Mouse (Mus musculus): ENCODE measurements around the gene Gtpbp8. TPM values are rescaled to one million over a fixed set of nuclear protein-coding genes. Genes with fewer than 3 reads are reported as not detected.

Gtpbp8 gene
- total RNA-seq, 2 experiments from 2014 or later, result 10.1 to 10.2 TPM

DNA sequence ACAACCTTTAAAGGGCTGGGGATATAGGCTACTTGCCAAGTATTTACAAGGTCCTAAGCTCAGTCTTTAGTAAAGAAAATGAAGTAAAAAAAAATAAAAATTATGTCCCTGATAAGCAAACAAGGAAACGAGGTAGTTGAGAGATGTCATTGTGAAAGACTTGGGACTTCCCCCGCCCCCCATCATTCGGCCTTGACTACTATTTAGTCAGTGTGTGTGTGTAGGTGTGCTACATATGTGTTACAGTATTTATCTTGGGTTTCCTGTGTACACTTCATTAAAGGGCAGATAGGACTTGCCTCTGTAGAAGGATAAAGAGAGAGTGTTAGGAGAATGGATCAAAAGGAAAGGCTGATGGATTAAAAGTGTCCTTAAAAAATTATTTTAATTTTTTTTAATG lies 12.1 kb downstream of the Gtpbp8 start:
- intact Hi-C loops (cut with DNase I), result no loop called here
- no peak for DNase-seq

DNA sequence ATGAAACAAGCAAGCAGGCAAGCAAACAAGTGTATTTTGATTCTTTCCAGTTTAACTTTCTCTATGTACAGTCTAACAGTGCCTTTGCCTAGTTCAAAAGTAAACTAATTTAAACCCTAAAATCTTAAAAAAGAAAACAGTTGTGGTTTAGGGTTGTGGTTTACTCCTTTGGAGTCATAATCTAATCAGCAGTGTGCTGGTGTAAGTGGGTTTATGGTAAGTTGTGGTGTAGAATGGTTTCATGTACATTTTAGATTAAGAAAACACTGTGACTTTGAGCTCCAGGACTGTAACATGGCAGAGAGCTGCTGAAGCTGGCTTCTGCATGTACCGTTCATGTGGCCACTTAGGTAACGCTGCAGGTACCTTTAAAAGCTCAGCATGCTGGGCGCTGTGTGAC lies 18.6 kb downstream of the Gtpbp8 start:
- no peak for DNase-seq
- intact Hi-C loops (cut with DNase I), result loop anchor here (10.0 kb wide), 1 partner anchor 367 kb away; the partner anchor contains the start of gene Ccdc80

DNA sequence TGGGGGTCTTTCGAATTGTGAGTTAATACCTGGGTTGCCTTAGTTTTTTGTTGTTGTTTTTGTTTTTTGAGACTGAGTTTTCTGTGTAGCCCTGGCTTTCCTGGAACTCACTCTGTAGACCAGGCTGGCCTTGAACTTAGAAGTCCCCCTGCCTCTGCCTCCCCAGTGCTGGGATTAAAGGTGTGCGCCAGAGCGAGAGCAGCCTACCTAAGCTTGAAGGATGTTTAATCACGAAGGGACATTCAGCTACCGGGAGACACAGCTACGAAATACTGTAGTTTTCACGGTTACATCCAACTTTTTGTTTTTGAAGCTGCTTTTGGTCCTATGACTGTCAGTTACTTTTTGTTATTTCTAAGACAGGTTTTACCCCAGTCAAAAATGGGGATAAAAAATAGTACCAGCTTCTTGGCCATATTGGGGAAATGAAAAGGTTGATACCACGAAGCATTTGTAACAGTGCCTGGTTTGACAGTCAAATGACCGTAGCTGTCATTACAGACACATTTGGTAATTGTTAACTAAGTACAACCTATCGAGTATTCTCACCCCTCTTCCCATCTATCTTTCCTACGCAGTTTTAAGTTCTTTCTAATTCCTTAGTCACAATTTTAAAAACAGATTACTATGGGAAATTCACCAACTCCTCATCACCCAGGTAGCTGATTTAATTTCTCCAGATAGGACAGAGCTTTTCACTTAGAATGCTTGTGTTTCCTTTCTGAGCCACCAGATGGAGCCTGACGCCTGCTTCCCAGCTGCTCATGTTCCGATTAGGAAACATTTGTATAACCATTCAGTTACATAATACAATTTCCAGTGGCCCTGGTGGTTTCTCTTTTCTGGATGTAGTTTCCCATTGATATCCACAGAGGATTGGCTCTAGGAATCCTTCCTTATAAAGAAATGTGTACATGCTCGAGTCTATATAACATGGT lies 20.6 kb downstream of the Gtpbp8 start:
- DNase-seq, result peak; percentile 72 to 75
- intact Hi-C loops (cut with DNase I), result loop anchor here (10.0 kb wide), 1 partner anchor 369 kb away; the partner anchor contains the start of gene Ccdc80

DNA sequence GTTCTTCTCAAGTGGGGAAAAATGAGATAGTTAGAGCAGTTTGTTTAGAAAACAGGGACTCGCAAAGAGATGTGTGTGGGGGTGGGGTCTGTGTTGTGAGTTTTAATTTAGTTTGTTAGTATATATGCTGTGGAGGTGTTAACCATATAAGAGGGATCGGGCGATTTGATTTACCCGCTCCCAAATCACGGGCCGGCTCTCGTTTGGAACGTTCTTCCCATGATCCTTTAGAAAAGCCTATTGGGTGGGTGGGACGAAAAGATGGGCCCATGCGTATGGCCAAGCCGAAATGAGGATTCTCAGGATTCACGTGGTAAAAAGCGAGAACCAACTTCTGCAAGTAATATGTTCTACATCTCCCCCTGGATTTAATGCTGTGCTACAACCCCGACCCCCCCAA lies 21.3 kb downstream of the Gtpbp8 start:
- peak in 1 of 2 experiments; percentile 13 for DNase-seq
- intact Hi-C loops (cut with DNase I), result loop anchor here (10.0 kb wide), 1 partner anchor 370 kb away; the partner anchor contains the start of gene Ccdc80

DNA sequence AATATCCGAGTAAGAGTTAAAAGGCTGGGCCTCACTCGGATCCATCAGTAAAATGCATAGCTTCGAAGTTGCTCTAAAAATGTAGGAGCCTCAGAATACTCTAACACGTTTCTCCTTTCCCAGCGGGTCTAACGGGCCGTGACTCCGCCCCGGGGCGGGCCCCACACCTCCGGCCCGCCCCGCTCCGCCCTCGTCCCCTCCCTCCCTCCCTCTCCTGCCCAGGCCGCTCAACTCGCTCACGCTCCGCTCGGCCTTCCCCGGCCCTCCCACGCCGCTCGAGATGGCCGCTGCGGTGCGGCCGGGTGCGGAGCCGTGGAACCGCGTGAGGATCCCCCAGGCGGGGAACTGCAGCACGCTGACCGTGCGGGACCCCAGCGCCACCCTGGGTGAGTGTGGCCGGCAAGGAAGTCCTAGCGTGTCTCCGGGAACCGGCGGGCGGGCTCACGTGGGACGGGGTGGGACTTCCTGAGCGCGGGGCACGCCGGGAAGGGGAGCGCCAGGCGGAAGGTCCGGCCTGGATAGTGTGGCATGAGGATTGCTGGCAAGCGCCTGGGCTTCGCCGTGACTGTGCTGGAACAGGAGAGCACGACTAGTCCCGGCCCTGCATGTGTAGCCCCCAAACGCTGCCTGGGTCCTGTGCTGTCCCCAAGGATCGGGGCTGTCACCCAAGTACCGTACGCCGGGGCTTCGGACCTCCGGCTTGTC lies 21.9 kb downstream of the Gtpbp8 start, which contains the start of gene Nepro:
TSS of gene Nepro (plus strand) at position 219 of the 705 bp plus-strand sequence.
- DNase-seq, result peak; percentile 95 to 99
- intact Hi-C loops (cut with DNase I), result loop anchor here (10.0 kb wide), 1 partner anchor 371 kb away; the partner anchor contains the start of gene Ccdc80

DNA sequence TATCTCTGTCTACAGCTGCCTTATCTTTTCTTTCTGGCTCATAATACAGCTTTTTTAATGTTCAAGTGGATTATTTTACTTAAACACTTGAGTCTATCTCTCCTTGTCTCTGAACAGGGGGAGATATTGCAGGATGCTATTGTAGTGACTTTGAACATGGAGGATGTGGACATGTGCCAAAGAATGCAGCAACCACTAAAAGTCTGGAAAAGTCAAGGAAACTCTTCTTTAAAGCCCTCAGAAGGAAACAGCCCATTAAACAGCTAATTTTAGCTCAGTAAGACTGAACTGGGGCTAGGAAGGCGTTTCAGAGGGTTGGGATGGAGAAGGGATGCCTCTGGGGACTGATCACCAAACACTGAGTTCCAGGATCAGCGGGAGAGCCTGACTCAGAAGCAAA lies 23.5 kb downstream of the Gtpbp8 start:
- intact Hi-C loops (cut with DNase I), result loop anchor here (10.0 kb wide), 1 partner anchor 372 kb away; the partner anchor contains the start of gene Ccdc80
- no peak for DNase-seq

DNA sequence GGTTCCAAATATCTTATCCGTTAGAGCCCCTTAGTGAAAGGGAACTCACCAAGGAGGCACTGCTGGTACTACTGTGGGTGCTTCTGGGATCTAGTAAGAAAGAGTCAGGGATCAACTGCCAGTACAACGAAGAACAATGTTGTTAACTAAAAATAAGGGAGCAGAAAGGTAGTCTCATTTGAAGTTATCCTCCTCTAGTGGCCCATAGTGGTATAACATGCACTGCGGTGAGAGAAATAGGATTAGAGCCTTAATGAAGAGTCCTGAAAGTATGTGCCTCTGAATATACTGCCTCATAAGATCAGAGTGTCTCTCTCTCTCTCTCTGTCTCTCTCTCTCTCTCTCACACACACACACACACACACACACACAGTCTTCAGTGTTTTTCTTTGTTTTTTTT lies 25.6 kb downstream of the Gtpbp8 start:
- no peak for DNase-seq
- intact Hi-C loops (cut with DNase I), result loop anchor here (10.0 kb wide), 1 partner anchor 374 kb away; the partner anchor contains the start of gene Ccdc80

DNA sequence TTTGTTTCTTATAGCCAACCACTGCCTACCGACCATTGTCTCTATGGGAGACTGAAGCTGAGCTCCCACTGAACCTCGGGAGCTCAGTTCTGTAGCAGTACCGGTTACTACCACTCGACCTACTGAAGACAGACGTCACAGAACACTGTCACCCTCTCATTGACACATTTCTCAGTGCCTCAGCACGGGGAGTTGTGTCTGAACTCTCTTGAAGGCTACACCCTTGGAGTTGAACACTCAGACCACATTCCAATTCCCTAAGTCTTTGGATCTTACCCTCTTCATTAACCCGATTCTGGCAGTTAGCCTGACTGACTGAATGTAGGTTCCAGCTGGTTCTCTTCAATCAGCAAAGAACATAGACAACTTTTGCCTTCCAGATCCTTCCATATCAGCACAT lies 26.8 kb downstream of the Gtpbp8 start:
- DNase-seq, result no peak
- intact Hi-C loops (cut with DNase I), result loop anchor here (10.0 kb wide), 1 partner anchor 235 kb away; no protein-coding TSS in a partner anchor

DNA sequence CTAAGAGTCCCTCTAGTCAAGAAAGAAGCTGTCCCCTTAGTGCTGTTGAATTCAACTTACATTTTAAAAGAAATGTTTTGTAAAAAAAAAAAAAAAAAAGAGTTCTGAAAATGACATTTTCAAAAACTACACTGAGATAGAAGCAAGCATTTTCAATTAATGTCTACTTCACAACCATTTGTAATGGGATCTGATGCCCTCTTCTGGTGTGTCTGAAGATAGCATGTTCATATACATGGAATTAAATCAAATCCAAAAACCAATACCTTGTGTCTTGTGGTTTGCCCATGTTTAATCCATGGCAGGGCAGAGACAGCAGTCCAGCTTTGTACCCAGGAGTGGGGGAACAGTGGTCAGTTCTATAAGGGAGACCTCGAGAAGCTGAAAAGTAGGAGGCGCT lies 28.3 kb downstream of the Gtpbp8 start:
- DNase-seq, result no peak
- intact Hi-C loops (cut with DNase I), result loop anchor here (10.0 kb wide), 1 partner anchor 233 kb away; no protein-coding TSS in a partner anchor

DNA sequence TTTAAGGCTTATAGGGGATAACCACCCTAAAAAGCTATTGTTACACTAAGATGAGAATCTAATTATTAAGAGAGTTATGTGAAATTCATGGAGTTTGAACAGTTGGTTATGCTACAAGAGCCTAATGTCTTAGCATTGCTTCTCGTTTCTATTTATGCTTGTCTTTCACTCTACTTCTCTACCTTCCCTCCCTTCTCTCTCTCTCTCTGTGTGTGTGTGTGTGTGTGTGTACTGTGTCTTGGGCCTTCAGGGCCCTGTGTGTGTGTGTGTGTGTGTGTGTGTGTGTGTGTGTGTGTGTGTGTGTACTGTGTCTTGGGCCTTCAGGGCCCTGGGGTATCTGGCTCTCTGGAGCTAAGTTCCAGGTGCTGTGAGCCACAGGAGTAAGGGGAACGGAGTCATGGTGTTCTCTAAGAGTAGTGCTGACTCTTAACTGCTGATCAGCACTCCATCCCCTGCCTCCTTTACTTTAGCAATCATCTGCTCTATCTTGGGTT lies 29.0 kb downstream of the Gtpbp8 start:
- intact Hi-C loops (cut with DNase I), result loop anchor here (10.0 kb wide), 1 partner anchor 232 kb away; no protein-coding TSS in a partner anchor
- DNase-seq, result no peak

DNA sequence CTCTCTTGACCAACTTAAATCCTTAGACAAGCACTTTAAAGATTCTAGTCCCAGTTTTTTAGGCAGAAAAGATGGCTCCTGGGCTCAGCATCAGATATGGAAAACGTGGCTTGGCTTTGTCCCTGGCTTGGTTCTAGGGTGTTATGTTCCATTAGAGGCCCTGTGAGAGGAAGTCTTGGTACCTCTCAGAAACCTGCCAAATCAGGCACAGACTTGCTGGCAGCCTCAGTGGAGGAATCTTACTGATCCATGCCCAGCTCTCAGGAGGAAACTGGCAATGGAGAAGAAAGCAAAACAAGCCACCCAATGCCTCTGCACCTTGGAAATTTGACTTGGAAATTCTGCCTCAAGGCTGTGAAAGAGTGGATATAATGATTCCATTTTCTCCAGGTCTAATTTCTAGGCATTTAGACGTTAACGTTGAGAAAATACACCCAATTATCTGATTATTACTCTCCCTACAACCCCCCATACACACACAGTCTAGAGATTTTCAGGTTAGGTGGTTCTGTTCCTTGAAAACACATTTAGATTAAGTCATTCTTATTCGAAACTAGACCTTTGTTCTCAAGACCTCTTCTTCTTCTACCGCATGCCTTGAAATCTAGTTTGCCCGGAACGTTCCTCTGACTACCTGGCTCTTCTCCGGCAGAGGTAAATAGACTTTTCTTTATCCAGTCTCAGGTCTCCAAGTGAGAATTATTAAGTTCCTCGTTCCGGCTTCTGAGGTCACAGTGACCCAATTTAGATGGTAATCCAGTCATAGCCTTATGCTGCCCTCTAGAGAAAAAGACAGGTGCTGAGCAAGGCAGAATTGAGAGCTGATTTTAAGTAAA lies 29.6 kb downstream of the Gtpbp8 start:
- intact Hi-C loops (cut with DNase I), result loop anchor here (10.0 kb wide), 1 partner anchor 232 kb away; no protein-coding TSS in a partner anchor
- DNase-seq, result peak in 1 of 2 experiments; percentile 24

DNA sequence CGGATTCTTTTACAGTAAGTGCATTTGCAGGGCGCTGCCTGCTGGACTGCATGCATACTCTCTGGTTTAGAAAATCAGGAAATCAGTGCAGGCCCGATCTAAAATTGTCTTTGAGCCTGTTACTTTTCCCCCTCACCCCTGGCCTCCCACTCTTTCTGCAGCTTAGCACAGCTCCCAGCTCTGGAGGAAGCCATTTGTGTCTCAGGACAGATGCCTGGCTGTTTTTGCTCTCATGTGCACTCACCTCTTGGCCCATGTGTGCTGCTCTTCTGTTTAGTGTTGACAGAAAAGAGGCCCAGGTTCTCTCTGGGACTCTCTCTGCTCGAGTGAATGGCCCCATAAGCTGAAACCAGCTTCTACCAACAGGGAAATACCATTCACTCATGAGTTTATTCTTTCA lies 42.7 kb downstream of the Gtpbp8 start:
- no peak for DNase-seq
- intact Hi-C loops (cut with DNase I), result no loop called here

DNA sequence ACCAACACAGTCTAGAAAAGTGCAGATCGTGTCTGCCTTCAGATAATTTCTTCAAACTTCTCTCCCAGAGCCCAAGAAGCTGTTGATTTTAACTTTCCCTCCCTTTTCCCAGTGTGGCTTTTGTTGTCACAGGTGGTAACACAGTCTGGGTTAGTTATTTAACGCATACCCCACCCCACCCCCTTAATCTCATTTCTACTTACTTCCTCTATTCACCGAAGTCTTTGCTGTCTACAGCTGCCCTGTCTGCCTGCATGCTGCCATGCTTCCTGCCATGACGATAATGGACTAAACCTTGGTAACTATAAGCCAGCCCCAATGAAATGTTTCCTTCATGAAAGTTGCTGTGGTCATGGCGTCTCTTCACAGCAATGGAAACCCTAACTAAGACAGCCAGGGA lies 43.9 kb downstream of the Gtpbp8 start:
- intact Hi-C loops (cut with DNase I), result no loop called here

DNA sequence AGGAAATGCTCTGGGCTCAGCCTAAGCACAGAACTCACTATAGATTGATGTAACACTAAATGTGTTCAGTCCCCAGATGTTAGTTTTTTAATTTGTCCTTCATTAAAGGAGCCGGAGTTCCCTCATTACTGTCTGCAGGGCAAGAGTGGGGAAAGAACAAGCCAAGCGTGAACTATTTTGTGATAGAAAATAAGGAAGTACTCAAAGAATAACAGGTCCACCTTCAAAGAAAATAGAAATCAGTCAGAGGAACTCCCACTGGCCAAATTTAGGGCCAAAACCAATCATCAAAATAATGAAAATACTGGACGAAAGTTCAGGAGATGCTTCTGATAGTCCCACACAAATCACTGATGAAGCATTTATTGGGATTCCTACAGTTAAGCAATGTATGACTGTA lies 45.0 kb downstream of the Gtpbp8 start:
- intact Hi-C loops (cut with DNase I), result no loop called here
- no peak for DNase-seq

More for the DNA sequence above, 43.9 kb downstream of the Gtpbp8 start:
- DNase-seq, result no peak

DNA sequence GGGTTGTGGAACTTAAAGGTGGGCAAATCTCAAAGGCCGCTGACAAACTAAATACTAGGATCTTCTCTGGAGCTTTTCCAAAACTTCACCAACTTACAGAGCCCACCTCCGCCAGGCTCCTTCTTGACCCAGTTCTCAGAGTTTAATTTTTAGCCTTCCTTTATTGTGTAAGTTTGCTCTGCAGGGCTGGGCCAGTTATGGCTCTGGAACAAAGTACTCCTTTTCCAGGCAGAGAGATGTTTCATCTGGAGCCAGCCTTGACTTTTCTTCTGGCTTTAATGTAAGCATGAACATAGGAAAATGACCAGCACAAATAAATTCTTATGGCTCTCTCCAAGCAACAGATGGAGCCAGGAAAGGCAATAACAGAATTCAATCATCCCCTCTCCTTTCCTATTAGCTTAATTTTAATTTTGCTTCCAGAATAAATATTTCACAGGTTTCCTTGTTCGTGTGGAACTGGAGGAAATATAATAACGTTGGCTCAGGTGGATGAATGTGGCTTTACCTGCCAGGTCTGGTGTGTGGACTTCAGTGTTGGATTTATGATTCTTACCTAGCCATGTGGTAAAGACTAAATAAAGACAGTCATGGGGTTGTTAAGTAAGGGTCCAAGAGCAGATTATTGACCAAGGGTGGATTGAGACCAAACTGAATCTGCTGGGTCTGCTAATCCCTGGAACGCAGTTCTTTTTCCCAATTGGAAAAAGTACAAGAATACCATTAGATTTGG lies 48.5 kb downstream of the Gtpbp8 start:
- no peak for DNase-seq
- intact Hi-C loops (cut with DNase I), result loop anchor here (10.0 kb wide), 1 partner anchor 53 kb away; no protein-coding TSS in a partner anchor

DNA sequence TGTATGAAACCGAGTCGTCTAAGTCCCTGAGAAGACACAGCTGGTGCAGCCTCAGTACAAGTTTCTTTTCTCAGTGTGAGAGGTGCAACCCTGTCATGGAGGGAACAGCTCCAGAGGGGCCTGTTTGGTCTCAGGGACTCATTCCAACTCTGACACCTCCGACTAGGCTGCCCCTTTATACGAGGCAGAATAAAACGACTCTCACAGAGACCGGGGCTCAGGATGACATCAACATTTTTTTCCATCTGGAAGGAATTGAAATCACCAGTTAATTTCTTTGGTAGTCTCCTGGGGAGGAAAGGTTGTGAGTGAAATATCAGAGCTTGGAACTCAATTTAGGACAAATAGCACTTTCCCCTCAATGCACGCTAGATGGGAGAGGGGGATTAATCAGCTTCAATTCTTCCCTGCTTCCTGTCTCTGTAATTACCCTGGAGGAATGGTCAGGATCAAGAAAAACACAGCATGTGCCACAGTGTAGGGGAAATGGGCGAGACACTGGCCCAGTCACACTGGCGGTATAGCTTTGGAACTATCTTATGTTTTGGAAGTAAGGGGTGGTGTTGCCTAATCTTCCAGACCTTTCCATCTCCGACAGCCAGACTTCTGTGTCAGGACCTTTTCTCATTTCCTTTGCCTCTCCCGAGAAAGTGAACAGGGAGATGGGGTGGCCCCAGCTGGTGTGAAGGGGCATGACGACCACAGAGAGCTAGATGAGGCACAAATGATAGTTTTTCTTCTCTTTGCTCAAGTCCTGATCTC lies 50.1 kb downstream of the Gtpbp8 start:
- DNase-seq, result peak; percentile 32 to 50
- intact Hi-C loops (cut with DNase I), result loop anchor here (10.0 kb wide), 1 partner anchor 51 kb away; no protein-coding TSS in a partner anchor

DNA sequence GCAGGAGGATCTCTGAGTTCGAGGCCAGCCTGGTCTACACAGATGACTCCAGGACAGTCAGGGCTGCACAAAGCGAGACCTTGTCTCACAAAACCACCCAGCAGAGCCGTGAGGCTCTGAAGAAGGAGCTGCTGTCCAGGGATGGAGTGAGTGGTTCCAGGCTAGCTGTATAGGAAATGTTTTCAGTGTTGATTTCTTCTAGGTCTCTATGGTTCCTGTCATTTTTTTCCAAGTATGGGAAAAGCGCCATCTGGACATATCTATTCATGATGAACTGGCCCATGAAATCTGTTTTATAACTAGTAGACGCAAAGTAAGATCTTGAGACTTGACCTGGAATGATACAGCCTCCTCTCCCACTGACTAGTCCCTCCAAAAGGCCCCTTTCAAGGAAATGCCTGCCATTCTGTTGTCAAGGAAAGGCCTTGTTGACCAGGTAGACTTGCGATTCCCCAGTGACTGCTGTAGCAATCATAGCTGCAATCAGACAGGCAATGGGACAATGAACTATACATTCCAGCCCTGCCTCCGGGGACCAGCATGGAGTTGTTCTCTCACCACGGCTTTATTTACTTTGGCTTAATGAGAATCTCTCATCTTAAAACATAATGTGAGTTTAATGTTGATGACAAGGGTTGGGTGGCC lies 50.8 kb downstream of the Gtpbp8 start:
- intact Hi-C loops (cut with DNase I), result loop anchor here (10.0 kb wide), 1 partner anchor 51 kb away; no protein-coding TSS in a partner anchor
- DNase-seq, result no peak

DNA sequence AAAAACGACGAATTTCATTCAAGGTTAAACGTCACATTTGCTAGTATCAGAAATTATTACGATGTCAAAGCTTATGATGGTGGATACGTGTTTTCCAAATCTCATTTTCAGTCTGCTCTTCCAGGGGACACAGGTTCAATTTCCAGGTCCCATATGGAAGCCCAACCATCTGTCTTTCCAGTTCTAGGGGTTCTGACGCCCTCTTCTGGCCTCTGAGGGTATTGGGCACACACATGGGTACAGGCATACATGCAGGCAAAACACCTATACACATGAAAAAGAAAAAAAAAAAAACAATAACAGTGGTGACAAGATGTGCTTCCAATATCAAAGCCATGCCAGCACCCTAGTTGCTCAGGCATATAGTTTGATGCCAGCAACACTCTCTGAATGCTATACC lies 52.5 kb downstream of the Gtpbp8 start:
- intact Hi-C loops (cut with DNase I), result loop anchor here (10.0 kb wide), 1 partner anchor 49 kb away; no protein-coding TSS in a partner anchor
- no peak for DNase-seq
